ENCODE assay signal across 18 mouse cellular contexts in genomic region chr5:141311801-141312200, GRCm38 (mm10).
DNase-seq lines count a peak whose midpoint lies in the region; ATAC-seq and TF ChIP-seq lines count a peak whose summit lies in the region.
"Had no signal": no experiment of that assay in that cellular context is flagged by ENCODE, and none has a peak within 500 bp of the region (broad histone marks: within the 10 kb centered on the region; RNA-seq: fewer than 3 reads in every experiment).

No protein-coding gene starts in this region.

- no peak for TF ChIP-seq EP300 in lung, postnatal 0 days (IDR thresholded peaks at IDR 0.05)
- no peak for TF ChIP-seq EP300 in liver, embryonic 14.5 days (IDR thresholded peaks at IDR 0.05; ENCODE audit: low read depth)

- no peaks in the 10 kb centered on the region for H3K4me1 ChIP-seq in lung, postnatal 0 days (ENCODE audit: insufficient read depth, low read depth, low read length)
- H3K4me1 ChIP-seq in liver, embryonic 13.5 days (replicated peaks): 0 out of 2 replicates have a peak, but pooled peaks cover 4% of the 10 kb centered on the region
- peaks cover 0 to 4% of the 10 kb centered on the region in 2 experiments; a peak in 1 of 4 replicates for H3K4me1 ChIP-seq in liver, embryonic 14.5 days (replicated peaks; ENCODE audit: control insufficient read depth in 2 of 2, insufficient read depth in 2 of 2, low read length in 1 of 2)
- no peaks in the 10 kb centered on the region; the same call in 1 of the 2 replicates for H3K4me1 ChIP-seq in intestine, postnatal 0 days (replicated peaks; ENCODE audit: control insufficient read depth, insufficient read depth, low read length)
- H3K4me1 ChIP-seq: embryonic facial prominence, embryonic 10.5 days; hindbrain, embryonic 12.5 days had no signal

- H3K9ac ChIP-seq in lung, postnatal 0 days (replicated peaks; ENCODE audit: low read depth): no peak overlapping the region
- no peak overlapping the region for H3K9ac ChIP-seq in liver, embryonic 13.5 days
- H3K9ac ChIP-seq in liver, embryonic 14.5 days (replicated peaks): no peak overlapping the region
- H3K9ac ChIP-seq in intestine, postnatal 0 days (ENCODE audit: low read depth, low read length): no peak overlapping the region
- H3K9ac ChIP-seq: forebrain, embryonic 13.5 days; forebrain, postnatal 0 days; heart, embryonic 13.5 days; hindbrain, embryonic 12.5 days had no signal

- no peak for TF ChIP-seq CTCF in lung, postnatal 0 days (IDR thresholded peaks at IDR 0.05)
- no peak for TF ChIP-seq CTCF in liver, embryonic 14.5 days (IDR thresholded peaks at IDR 0.05; ENCODE audit: low read depth)
- TF ChIP-seq CTCF in intestine, postnatal 0 days (IDR thresholded peaks at IDR 0.05; ENCODE audit: low read depth): no peak

- H3K4me3 ChIP-seq in lung, postnatal 0 days (ENCODE audit: low read depth, low read length): no peak overlapping the region
- H3K4me3 ChIP-seq in liver, embryonic 13.5 days (replicated peaks): no peak overlapping the region
- H3K4me3 ChIP-seq in liver, embryonic 14.5 days (ENCODE audit: insufficient read depth in 1 of 2, low read depth in 2 of 2, low read length in 2 of 2): no peak overlapping the region
- no peak overlapping the region for H3K4me3 ChIP-seq in intestine, postnatal 0 days (ENCODE audit: low read depth, low read length)
- H3K4me3 ChIP-seq: embryonic facial prominence, embryonic 10.5 days; forebrain, embryonic 13.5 days; heart, embryonic 13.5 days; hindbrain, embryonic 12.5 days had no signal

- no peak overlapping the region for H3K4me2 ChIP-seq in lung, postnatal 0 days (replicated peaks; ENCODE audit: low read depth, low read length)
- no peak overlapping the region for H3K4me2 ChIP-seq in liver, embryonic 13.5 days
- H3K4me2 ChIP-seq in liver, embryonic 14.5 days (ENCODE audit: low read depth): no peak overlapping the region
- H3K4me2 ChIP-seq in intestine, postnatal 0 days (replicated peaks; ENCODE audit: low read depth): no peak overlapping the region
- H3K4me2 ChIP-seq: forebrain, embryonic 13.5 days; heart, embryonic 13.5 days; hindbrain, embryonic 12.5 days had no signal

- WGBS in lung, postnatal 0 days: 43% methylated on average over 2 of the region's 2 CpGs
- 32% methylated on average over 2 of the region's 2 CpGs for WGBS in liver, embryonic 13.5 days (ENCODE audit: insufficient replicate concordance)
- WGBS in liver, embryonic 14.5 days (ENCODE audit: insufficient replicate concordance): 48% methylated on average over 2 of the region's 2 CpGs
- 47% methylated on average over 2 of the region's 2 CpGs for WGBS in intestine, postnatal 0 days

- no peaks in the 10 kb centered on the region for H3K9me3 ChIP-seq in lung, postnatal 0 days (ENCODE audit: low read length)
- no peaks in the 10 kb centered on the region for H3K9me3 ChIP-seq in liver, embryonic 13.5 days (replicated peaks)
- no peaks in the 10 kb centered on the region for H3K9me3 ChIP-seq in liver, embryonic 14.5 days (ENCODE audit: control insufficient read depth, low read length)
- H3K9me3 ChIP-seq in intestine, postnatal 0 days (ENCODE audit: control insufficient read depth): no peaks in the 10 kb centered on the region
- H3K9me3 ChIP-seq: embryonic facial prominence, embryonic 10.5 days; forebrain, embryonic 13.5 days; heart, embryonic 13.5 days; hindbrain, embryonic 12.5 days had no signal

- peak; percentile 5 to 12 for DNase-seq in lung, adult 18-20 months
- DNase-seq in lung, postnatal 0 days (ENCODE audit: low spot score): no peak
- DNase-seq in liver, embryonic 13.5 days: no peak
- peak; percentile 6 to 15 (median 14) for DNase-seq in liver, embryonic 14.5 days (ENCODE audit: low read depth in 3 of 3, low spot score in 3 of 3)
- peak; percentile 27 for DNase-seq in lung, postnatal 36 days
- DNase-seq: adrenal gland, adult 2 months; adrenal gland, postnatal 25 days; cerebellum, adult 18-20 months; cerebellum, adult 9-11 months; cerebellum, postnatal 36 days; forebrain, postnatal 0 days; gastrocnemius, postnatal 14 days; heart, postnatal 4 days had no signal

- no peak overlapping the region for H3K27ac ChIP-seq in lung, postnatal 0 days (ENCODE audit: low read length)
- no peak overlapping the region; the same call in 1 of the 2 replicates for H3K27ac ChIP-seq in liver, embryonic 13.5 days
- no peak overlapping the region for H3K27ac ChIP-seq in liver, embryonic 14.5 days
- H3K27ac ChIP-seq in intestine, postnatal 0 days (ENCODE audit: low read depth, low read length): no peak overlapping the region
- H3K27ac ChIP-seq: embryonic facial prominence, embryonic 10.5 days; forebrain, embryonic 13.5 days; hindbrain, embryonic 12.5 days had no signal

- no peak for ATAC-seq in lung, postnatal 0 days
- 0 out of 2 replicates have a peak, but pooled peaks have one; percentile 34 for ATAC-seq in liver, embryonic 13.5 days (ENCODE audit: low read depth)
- ATAC-seq in liver, embryonic 14.5 days (ENCODE audit: insufficient read depth): no peak
- ATAC-seq in intestine, postnatal 0 days: no peak
- ATAC-seq: forebrain, embryonic 13.5 days; forebrain, postnatal 0 days had no signal

- H3K27me3 ChIP-seq in lung, postnatal 0 days (replicated peaks; ENCODE audit: insufficient read depth, low read length): no peaks in the 10 kb centered on the region
- no peaks in the 10 kb centered on the region for H3K27me3 ChIP-seq in liver, embryonic 13.5 days
- no peaks in the 10 kb centered on the region for H3K27me3 ChIP-seq in liver, embryonic 14.5 days (ENCODE audit: control insufficient read depth, insufficient read depth, low read length)
- no peaks in the 10 kb centered on the region for H3K27me3 ChIP-seq in intestine, postnatal 0 days (replicated peaks; ENCODE audit: control insufficient read depth, insufficient read depth, low read length)
- H3K27me3 ChIP-seq: forebrain, embryonic 13.5 days; heart, embryonic 13.5 days; hindbrain, embryonic 12.5 days had no signal

- H3K36me3 ChIP-seq in lung, postnatal 0 days (ENCODE audit: insufficient read depth, low read length): no peaks in the 10 kb centered on the region
- H3K36me3 ChIP-seq in liver, embryonic 13.5 days: no peaks in the 10 kb centered on the region
- H3K36me3 ChIP-seq in liver, embryonic 14.5 days (replicated peaks; ENCODE audit: control insufficient read depth, insufficient read depth, low read depth): no peaks in the 10 kb centered on the region
- no peaks in the 10 kb centered on the region for H3K36me3 ChIP-seq in intestine, postnatal 0 days (ENCODE audit: control insufficient read depth, insufficient read depth)
- H3K36me3 ChIP-seq: embryonic facial prominence, embryonic 10.5 days; heart, embryonic 13.5 days; hindbrain, embryonic 12.5 days had no signal

Comparison
In these comparisons a context has a peak if more than half of its experiments do, and no peak if none do; other contexts are left out.
1. DNase-seq: peak in lung, adult 18-20 months (2 of 2), liver, embryonic 14.5 days (3 of 3) and lung, postnatal 36 days (single experiment); none in lung, postnatal 0 days (single experiment) and liver, embryonic 13.5 days (single experiment).